Mouse (Mus musculus) small intestine, adult 2 months (tissue): Measurements from ENCODE around the gene Fam166a. TPM values are rescaled to one million over a fixed set of nuclear protein-coding genes. Genes with fewer than 3 reads are reported as not detected.
"Not testable (repeated sequence)": the region's sequence is repeated elsewhere in the genome, so short reads cannot be mapped to it uniquely, and the experiment has no call there.

Experiments used
- H3K27ac ChIP-seq: fragments of 200-500 bp; 2 replicates; pipeline ENCODE4 v1.5.1; 2012; ENCODE audit warnings: low read depth, low read length, control low read depth, inconsistent platforms; ENCODE audit not compliant: insufficient read depth
- H3K27me3 ChIP-seq: fragments of 200-500 bp; 2 replicates; pipeline ENCODE4 v1.6.1; 2012; ENCODE audit warnings: mild to moderate bottlenecking, moderate library complexity, low read length, inconsistent platforms; ENCODE audit not compliant: control insufficient read depth, insufficient read depth
- H3K36me3 ChIP-seq: fragments of 200-500 bp; 2 replicates; pipeline ENCODE4 v1.6.1; 2012; ENCODE audit warnings: mild to moderate bottlenecking, low read length, control low read depth, inconsistent platforms; ENCODE audit not compliant: control insufficient read depth, insufficient read depth
- H3K4me1 ChIP-seq: fragments of 200-500 bp; 2 replicates; pipeline ENCODE4 v1.6.1; 2012; ENCODE audit warnings: low read length, inconsistent platforms, mixed read lengths; ENCODE audit not compliant: control insufficient read depth, insufficient read depth, insufficient read length
- H3K4me3 ChIP-seq: fragments of 200-500 bp; 2 replicates; pipeline ENCODE4 v1.5.1; 2012; ENCODE audit warnings: low read depth, mild to moderate bottlenecking, control low read depth, inconsistent platforms, low read length, moderate library complexity
- CTCF ChIP-seq: fragments of 200-500 bp; IDR thresholded peaks from 2 replicates; pipeline ENCODE4 v1.5.1; 2012; ENCODE audit warnings: low read depth, mild to moderate bottlenecking, control low read depth, inconsistent platforms, low read length, moderate library complexity, mixed read lengths; ENCODE audit not compliant: insufficient replicate concordance, insufficient read length; ENCODE audit errors: extremely low read depth
- POLR2A ChIP-seq: fragments of 200-500 bp; IDR thresholded peaks from 2 replicates; pipeline ENCODE4 v1.6.1; 2012; ENCODE audit warnings: low read depth, mild to moderate bottlenecking, control low read depth, inconsistent platforms, low read length, moderate library complexity
- WGBS: fragments of 180-500 bp; shearing (Covaris S2); methylation state at CpG from one replicate; pipeline ENCODE4 v1.1.7; 2018; 5-methylcytosine and 5-hydroxymethylcytosine counted together
- polyA plus RNA-seq: library from polyadenylated mRNA; depleted of rRNA; stranded (reverse); fragments of >200 nt; gene quantifications from 2 replicates; pipeline ENCODE4 v1.2.3, GENCODE M21; 2012

Fam166a gene
- polyA plus RNA-seq, 1 experiment: 0.10 TPM

GRCm38 (mm10) chr2:25241438-25241775 is 22.9 kb downstream of the Fam166a start:
- Histone ChIP-seq H3K27ac (peak overlapping the region; percentile 31; the same call in 1 of the 2 replicates), H3K4me1 (peaks cover 32% of the 10 kb centered on the region), H3K27me3 (no peaks in the 10 kb centered on the region; the same call in 1 of the 2 replicates), H3K4me3 (peak overlapping the region; percentile 70), H3K36me3 (no peaks in the 10 kb centered on the region; the same call in 1 of the 2 replicates)
- 11% methylated on average over 6 of the region's 6 CpGs for whole genome bisulfite sequencing
- TF ChIP-seq POLR2A: no peak
- no peak for TF ChIP-seq CTCF

- TF ChIP-seq POLR2A: no peak
- TF ChIP-seq CTCF: no peak
- Histone ChIP-seq H3K36me3 (no peaks in the 10 kb centered on the region; the same call in 1 of the 2 replicates), H3K4me1 (peaks cover 38% of the 10 kb centered on the region), H3K4me3 (peak within 1 kb of the TSS; percentile 70), H3K27me3 (no peaks in the 10 kb centered on the region; the same call in 1 of the 2 replicates), H3K27ac (peak within 1 kb of the TSS; percentile 31; the same call in 1 of the 2 replicates)
- under 1% methylated on average over 55 of the region's 59 CpGs for WGBS
Observed at GRCm38 (mm10) chr2:25242101-25242506, 23.6 kb downstream of the Fam166a start, which contains the start of the genes Rnf208 and Cysrt1. Gene Rnf208, plus strand, starts transcription at chr2:25242255. Gene Cysrt1, minus strand, starts transcription at chr2:25242452.

GRCm38 (mm10) chr2:25243342-25243741 is 24.8 kb downstream of the Fam166a start:
- H3K27ac ChIP-seq: no peak overlapping the region
- no peaks in the 10 kb centered on the region; the same call in 1 of the 2 replicates for H3K27me3 ChIP-seq
- TF ChIP-seq POLR2A (no peak), CTCF (no peak)
- WGBS: 83% methylated on average over 8 of the region's 8 CpGs
- no peak overlapping the region for H3K4me3 ChIP-seq
- H3K36me3 ChIP-seq: peaks cover 5% of the 10 kb centered on the region; the same call in 1 of the 2 replicates
- peaks cover 28% of the 10 kb centered on the region for H3K4me1 ChIP-seq

GRCm38 (mm10) chr2:25244144-25244543 is 25.6 kb downstream of the Fam166a start:
- Histone ChIP-seq H3K27me3 (no peaks in the 10 kb centered on the region; the same call in 1 of the 2 replicates), H3K36me3 (peaks cover 10% of the 10 kb centered on the region), H3K4me1 (peaks cover 28% of the 10 kb centered on the region), H3K27ac (no peak overlapping the region), H3K4me3 (no peak overlapping the region)
- TF ChIP-seq POLR2A (no peak), CTCF (no peak)
- WGBS: 88% methylated on average over 4 of the region's 4 CpGs

- H3K4me1 ChIP-seq: peaks cover 18% of the 10 kb centered on the region
- peaks cover 23% of the 10 kb centered on the region for H3K36me3 ChIP-seq
- 43% methylated on average over 10 of the region's 10 CpGs for WGBS
- TF ChIP-seq CTCF (no peak), POLR2A (peak; percentile 68; the same call in 1 of the 2 replicates)
- H3K27ac ChIP-seq: peak within 1 kb of the TSS; percentile 85
- H3K4me3 ChIP-seq: peak within 1 kb of the TSS; percentile 53
- H3K27me3 ChIP-seq: no peaks in the 10 kb centered on the region; the same call in 1 of the 2 replicates
Observed at GRCm38 (mm10) chr2:25246183-25247072, 27.9 kb downstream of the Fam166a start, which contains the start of gene AL732309.1. Gene AL732309.1, minus strand, starts transcription at chr2:25246863.

- Histone ChIP-seq H3K27me3 (no peaks in the 10 kb centered on the region), H3K27ac (no peak overlapping the region), H3K4me1 (peaks cover 5% of the 10 kb centered on the region), H3K4me3 (no peak overlapping the region), H3K36me3 (peaks cover 26% of the 10 kb centered on the region)
- peak; percentile 38; the same call in 1 of the 2 replicates for TF ChIP-seq CTCF
- TF ChIP-seq POLR2A: no peak
- WGBS: 65% methylated on average over 1 of the region's 1 CpGs
Observed at GRCm38 (mm10) chr2:25252331-25252730, 33.8 kb downstream of the Fam166a start.

GRCm38 (mm10) chr2:25255284-25255779 is 36.8 kb downstream of the Fam166a start, which contains the start of gene Tmem203:
Gene Tmem203, plus strand, starts transcription at chr2:25255439.
- Histone ChIP-seq H3K36me3 (peaks cover 7% of the 10 kb centered on the region), H3K27me3 (no peaks in the 10 kb centered on the region), H3K4me1 (peaks cover 5% of the 10 kb centered on the region), H3K27ac (peak within 1 kb of the TSS; percentile 69), H3K4me3 (peak within 1 kb of the TSS; percentile 98)
- WGBS: under 1% methylated on average over 39 of the region's 39 CpGs
- TF ChIP-seq POLR2A: no peak; the same call in 1 of the 2 replicates
- TF ChIP-seq CTCF: no peak

GRCm38 (mm10) chr2:25256443-25257109 is 38.0 kb downstream of the Fam166a start:
- 22% methylated on average over 12 of the region's 12 CpGs for WGBS
- H3K36me3 ChIP-seq, H3K27me3 ChIP-seq, H3K27ac ChIP-seq, H3K4me3 ChIP-seq, H3K4me1 ChIP-seq: not testable (repeated sequence)

DNA sequence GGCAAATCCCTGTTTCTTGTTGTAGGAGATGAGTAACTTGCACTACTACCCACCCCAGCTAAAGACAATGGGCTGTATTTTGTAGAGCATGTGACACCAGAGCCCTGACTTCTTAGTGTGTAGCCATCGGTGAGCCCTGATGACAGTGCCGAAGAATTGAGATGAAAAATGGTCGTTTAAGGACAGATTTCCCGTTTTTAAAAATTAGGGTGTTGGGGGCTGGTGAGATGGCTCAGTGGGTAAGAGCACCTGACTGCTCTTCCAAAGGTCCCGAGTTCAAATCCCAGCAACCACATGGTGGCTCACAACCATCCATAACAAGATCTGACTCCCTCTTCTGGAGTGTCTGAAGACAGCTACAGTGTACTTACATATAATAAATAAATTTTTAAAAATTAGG is 38.7 kb downstream of the Fam166a start:
- not testable (repeated sequence) for H3K27ac ChIP-seq, H3K4me1 ChIP-seq, H3K27me3 ChIP-seq, H3K36me3 ChIP-seq, H3K4me3 ChIP-seq
- 80% methylated on average over 5 of the region's 5 CpGs for WGBS
